Mouse (Mus musculus) heart, adult 11 months (tissue): ENCODE results near the gene Pja2.
"Not testable (repeated sequence)": the region's sequence is repeated elsewhere in the genome, so short reads cannot be mapped to it uniquely, and the experiment has no call there.

ENCODE experiments used
- DNase-seq: peaks from one replicate; pipeline ENCODE4 v3.0.0; 2022

The Pja2 gene

DNA sequence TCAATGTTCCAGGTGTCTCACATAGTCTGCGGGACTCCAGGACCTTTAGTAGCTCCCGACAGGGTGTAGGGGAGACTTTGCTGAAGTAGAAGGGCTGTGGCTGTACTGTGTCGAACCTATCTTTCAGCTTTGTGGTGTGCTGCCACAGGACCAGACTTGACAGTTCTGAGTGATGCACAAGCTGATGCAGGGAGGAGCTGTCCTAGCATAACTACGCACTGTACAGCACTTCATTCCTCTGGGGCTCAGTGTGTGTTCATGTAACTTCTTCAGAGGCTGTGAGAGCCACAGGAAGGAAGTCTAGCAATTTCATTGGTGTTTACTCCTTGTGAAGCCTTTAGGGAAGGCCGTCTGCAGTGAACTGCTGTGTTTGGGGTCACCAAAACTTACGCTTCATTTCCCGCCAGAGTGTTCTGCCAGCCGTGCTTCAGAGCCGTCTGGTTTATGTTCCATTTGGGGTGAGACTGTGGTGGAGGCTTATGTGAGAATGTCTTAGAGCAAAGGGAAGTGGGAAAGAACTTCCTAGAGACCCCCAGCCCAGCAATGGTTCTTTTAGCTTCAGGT lies 54.0 kb downstream of the Pja2 start:
- no peak for DNase-seq

DNA sequence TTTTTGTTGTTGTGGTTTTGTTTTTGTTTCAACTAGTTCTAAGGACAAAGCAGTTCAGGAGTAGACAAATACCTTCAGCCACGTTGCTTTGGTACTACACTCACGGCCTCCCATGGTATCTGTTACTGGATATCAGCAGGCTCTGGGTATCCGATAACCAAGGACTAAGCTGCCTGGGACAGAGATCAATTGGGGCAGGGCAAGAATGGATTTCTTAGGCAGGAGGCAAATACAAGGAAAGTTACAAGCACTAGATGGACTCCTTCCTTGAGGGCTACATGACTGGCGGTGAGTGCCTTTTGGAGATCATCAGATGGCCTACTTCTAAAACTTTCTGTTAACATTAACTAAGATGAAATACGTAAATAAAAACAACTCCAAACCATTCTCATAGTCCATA lies 55.0 kb downstream of the Pja2 start:
- peak; percentile 54 for DNase-seq

DNA sequence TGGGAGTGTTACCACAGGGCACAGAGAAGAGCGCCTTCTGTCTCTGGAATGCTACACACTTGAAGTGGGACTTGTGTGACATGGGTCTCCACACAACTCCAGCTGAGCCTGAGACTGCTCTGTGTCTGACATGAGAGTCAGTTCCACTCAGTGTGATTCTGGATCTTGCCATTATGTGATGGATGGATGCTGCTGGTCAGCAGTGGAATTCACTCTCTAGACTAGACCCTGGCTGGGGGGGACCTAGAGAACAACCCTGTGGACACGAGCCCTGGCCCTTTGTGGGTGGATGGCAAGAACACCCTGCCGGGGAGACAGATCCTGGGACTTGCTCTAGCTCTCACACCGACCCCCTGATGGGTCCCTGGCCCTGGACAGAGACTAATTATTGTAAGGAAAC lies 56.5 kb downstream of the Pja2 start:
- peak; percentile 84 for DNase-seq

DNA sequence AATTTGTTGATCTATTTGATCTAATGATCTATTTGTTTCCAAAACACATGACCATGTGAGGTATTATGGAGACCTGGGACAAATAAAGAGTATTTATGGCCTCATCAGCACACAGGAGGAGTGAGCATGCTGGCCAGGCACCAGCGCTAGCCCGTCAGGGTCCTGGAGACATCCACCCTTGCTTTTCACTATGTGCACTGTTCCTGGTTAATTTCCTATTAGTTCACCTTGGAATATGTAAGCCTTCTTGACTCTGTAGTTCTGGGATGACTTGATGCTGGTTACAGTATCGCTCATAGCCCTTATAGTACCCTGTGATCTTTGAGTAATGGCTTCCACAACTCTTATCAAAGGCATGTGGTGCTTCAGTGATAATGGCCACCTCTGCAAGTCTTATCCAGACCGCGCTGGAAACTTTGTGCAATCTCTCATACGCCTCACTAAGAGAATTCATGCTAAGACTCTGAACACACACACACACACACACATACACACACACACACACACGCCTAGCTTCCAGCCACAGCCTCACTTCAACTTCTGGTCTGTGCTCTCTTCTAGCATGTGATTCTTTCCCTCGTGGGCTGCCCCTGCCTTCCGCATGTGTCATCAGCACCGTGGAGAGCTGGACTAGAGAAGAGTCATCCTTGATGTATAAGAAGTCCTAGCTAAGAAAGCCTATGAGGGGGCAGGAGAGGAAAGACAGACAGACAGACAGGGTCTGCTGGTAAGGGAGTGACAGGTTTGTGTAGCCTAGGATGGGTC lies 57.2 kb downstream of the Pja2 start:
- DNase-seq, result peak; percentile 83

DNA sequence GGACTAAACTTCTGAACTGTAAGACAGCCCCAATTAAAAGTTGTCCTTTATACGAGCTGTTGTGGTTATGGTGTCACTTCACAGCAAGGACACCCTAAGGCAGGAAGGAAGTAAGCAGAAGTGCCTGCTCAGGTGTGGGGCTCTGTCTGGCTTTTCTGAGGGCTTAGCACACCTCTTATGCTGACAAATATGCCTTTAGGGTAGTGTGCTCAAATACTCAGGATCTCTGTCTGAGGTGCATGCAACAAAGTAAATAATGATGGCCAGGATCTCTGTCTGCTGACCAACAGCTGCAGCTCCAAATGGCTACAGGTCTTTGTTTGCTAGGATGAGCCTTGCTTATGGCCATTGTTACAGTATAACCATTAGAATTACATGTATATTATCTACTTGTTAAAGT lies 71.1 kb downstream of the Pja2 start:
- DNase-seq, result peak; percentile 51

DNA sequence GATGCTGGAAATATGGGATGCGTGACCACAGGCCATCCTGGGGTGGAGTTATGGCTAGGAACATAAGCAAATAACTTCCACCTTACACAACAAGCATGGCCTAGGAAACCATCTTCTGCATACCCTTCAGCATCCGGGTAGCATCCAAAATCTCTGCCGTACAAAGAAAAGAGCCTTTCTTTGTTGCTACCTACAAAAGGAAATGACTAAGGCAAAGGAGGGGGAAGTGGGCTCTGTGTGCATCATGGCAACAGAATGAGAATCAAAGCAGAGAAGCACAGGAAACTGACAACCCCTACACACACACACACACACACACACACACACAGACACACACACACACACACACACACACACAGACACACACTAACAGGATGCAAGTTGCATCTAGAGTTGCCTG lies 83.5 kb downstream of the Pja2 start:
- DNase-seq, result peak; percentile 35

DNA sequence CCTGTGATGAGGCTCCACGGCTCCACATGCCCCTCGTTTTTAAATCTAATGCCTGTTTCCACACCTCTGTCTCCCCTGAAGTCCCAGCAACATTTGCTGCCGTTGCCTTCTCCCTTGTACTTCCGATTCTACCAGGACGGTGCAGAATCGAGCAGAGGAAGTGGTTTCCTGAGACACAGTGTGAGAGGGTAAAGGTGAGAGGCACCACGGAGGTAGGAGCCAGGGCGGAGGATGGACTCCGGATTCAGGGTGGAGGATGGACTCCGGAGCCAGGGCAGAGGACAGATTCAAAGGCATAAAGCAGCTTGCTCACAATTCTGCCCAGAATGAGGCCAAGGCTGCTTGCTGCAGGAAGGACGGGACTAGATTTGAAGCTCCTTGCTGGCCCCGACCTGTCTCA lies 88.8 kb downstream of the Pja2 start:
- no peak for DNase-seq

DNA sequence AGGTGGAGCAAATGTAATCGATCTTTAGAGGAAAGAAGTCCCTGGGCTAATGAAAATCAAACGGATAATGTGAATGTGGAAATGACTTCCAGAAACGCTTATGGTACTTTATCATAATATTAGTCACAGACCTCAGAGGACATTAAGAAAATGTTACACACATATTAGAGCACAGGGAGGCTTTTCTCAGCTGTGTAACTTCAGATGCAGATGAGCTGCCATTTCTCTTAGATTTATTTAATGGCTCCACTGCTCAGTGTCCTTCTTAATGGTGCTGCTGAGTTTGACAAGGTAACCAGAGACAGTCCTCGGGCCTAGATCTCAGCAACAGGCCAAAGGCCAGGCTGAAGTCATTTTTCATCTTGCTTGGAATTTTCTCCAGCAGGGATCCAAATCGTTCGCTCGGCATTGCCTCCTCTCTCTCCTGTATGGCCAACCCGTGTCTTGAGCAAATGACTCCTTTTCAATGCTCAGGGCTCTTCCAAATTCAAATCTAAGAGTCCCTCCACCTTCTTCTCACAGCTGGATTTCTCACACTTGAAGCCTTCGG lies 89.3 kb downstream of the Pja2 start:
- no peak for DNase-seq

DNA sequence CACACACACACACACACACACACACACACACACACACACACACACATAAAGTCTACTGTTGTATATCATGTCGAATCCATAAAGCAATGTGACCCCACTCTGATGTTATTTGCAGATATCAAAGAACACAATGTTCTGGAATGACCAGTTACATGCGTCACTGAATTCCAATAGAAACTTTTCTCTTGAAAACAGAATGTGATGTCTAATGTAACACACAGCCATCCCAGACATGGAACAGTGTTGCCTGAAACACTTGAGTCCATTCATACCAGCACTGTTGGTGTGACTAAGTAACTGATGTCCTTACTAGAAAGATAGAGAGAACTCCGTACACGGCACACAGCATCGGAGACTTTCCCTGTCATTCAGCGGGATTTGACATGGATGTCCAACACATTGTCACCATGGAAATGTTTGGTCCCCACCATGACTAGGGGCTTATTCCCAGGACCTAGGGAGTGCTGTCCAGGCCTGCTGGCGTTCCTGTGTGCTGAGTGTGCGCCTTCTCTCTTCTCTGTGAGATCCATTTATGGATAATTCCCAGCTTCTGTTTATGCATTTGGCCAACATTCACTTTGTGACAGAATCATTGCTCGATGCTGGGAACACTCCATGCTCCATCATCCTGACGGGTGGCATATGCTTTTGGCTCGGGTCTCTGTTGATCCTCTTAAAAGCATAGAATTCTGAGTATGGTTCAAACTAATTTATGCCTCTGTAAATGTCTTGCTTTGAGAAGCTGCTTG lies 90.0 kb downstream of the Pja2 start:
- no peak for DNase-seq

DNA sequence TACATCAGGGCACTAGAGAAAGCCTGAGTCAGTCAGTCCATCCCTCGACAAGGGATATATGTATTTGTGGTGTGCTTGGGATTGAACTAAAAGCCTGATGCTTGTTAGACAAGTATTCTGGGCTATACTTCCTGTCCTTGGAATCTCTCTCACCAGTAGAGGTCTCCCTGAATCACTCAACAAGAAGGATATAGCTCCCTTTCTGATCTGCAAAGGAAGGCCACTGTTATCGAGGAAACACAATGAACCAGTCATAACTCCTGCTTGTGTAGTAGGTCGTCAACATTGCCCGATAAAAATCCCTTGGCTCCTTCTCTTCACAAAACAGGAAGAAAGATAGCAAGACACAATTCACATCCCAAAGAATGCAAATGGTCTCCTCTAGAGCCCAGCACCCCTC lies 99.6 kb downstream of the Pja2 start:
- DNase-seq, result no peak

DNA sequence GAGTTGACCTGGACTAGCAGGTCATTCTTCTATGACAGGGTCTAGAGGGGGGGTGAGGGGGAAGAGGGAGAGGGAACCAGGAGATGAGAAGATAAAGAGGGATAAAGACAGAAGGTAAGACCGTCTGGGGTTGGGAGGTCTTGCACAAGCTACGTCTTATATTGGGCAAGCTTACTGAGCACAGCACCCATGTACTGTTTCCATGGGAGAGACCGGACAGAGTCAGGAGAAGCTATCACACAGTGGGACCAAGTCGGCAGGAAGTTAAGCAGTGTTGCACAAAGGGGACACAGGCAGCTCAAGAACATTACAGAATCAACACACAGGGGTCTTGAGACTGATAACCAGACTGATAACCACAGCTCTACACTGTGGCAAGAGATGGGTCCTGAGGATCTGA lies 100.1 kb downstream of the Pja2 start:
- not testable (repeated sequence) for DNase-seq

DNA sequence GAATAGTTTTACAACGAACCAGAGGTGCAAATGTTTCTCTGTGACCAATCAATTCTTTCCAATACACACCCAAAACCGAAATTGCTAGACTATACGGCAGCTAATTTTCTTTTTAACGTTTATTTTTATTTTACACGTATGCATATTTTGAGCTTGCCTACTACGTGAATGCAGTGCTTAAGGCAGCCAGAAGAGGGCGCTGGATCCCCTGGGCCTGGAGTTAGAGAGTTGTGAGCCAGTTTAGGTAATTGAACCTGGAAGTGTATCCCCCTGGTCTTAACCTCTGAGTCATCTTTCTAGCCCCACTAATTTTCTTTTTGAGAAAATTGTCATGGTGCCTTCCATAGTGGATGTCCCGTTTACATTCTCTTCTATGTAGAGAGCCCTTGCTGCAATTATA lies 100.5 kb downstream of the Pja2 start:
- DNase-seq, result no peak
